In genomic region chrX:140520146-140521102, GRCm38 (mm10) we compare ENCODE assay signal across 8 mouse cellular contexts.
A peak's percentile ranks its signal among the peaks of the same experiment; 100 is the strongest.
DNase-seq lines count a peak whose midpoint lies in the region; ATAC-seq and TF ChIP-seq lines count a peak whose summit lies in the region.

No protein-coding gene starts in this region.

- TF ChIP-seq EP300 in heart, adult 2 months (IDR thresholded peaks at IDR 0.05; ENCODE audit: insufficient read depth, low read depth, low read length) = peak; percentile 85

- intact Hi-C loops in heart, adult 2 months (cut with DNase I) = loop anchor here (1.0 to 2.0 kb wide), 2 partner anchors 9 to 22 kb away; no protein-coding TSS in a partner anchor

- no peak for TF ChIP-seq CTCF in heart, adult 2 months (IDR thresholded peaks at IDR 0.05)
- TF ChIP-seq CTCF in midbrain, postnatal 0 days (IDR thresholded peaks at IDR 0.05) = no peak

- peak overlapping the region; percentile 84 for H3K27ac ChIP-seq in embryonic facial prominence, embryonic 13.5 days
- H3K27ac ChIP-seq in heart, adult 2 months = peak overlapping the region; percentile 71
- peak overlapping the region; percentile 68 for H3K27ac ChIP-seq in limb, embryonic 15.5 days
- H3K27ac ChIP-seq in midbrain, postnatal 0 days (ENCODE audit: low read depth, low read length) = no peak overlapping the region

- peak overlapping the region; percentile 52 for H3K4me2 ChIP-seq in embryonic facial prominence, embryonic 13.5 days
- peak overlapping the region; percentile 34 for H3K4me2 ChIP-seq in limb, embryonic 15.5 days
- H3K4me2 ChIP-seq in midbrain, postnatal 0 days (ENCODE audit: low read depth, low read length, poor library complexity, severe bottlenecking) = peak overlapping the region; percentile 40

- H3K27me3 ChIP-seq in embryonic facial prominence, embryonic 13.5 days = peaks cover 36% of the 10 kb centered on the region
- H3K27me3 ChIP-seq in heart, adult 2 months (ENCODE audit: control insufficient read depth, insufficient read depth, low read length) = no peaks in the 10 kb centered on the region
- peaks cover 16% of the 10 kb centered on the region for H3K27me3 ChIP-seq in limb, embryonic 15.5 days
- peaks cover 7% of the 10 kb centered on the region; the same call in 1 of the 2 replicates for H3K27me3 ChIP-seq in midbrain, postnatal 0 days (ENCODE audit: insufficient read depth, low read length)

- H3K9me3 ChIP-seq in embryonic facial prominence, embryonic 13.5 days = no peaks in the 10 kb centered on the region
- H3K9me3 ChIP-seq in limb, embryonic 15.5 days = no peaks in the 10 kb centered on the region
- H3K9me3 ChIP-seq in midbrain, postnatal 0 days (ENCODE audit: low read length) = no peaks in the 10 kb centered on the region

- no peak overlapping the region for H3K9ac ChIP-seq in embryonic facial prominence, embryonic 13.5 days
- peak overlapping the region; percentile 54 for H3K9ac ChIP-seq in heart, adult 2 months (ENCODE audit: low read depth, low read length)
- no peak overlapping the region for H3K9ac ChIP-seq in limb, embryonic 15.5 days
- H3K9ac ChIP-seq in midbrain, postnatal 0 days (replicated peaks; ENCODE audit: low read length, poor library complexity, severe bottlenecking) = no peak overlapping the region

- peak; percentile 95 for ATAC-seq in embryonic facial prominence, embryonic 13.5 days (ENCODE audit: insufficient number of reproducible peaks, insufficient read depth, low FRiP score, low TSS enrichment, low read depth)
- peak; percentile 92 for ATAC-seq in limb, embryonic 15.5 days (ENCODE audit: insufficient number of reproducible peaks, low FRiP score, low TSS enrichment, low read depth)
- peak; percentile 87 for ATAC-seq in midbrain, postnatal 0 days (ENCODE audit: low FRiP score)

- TF ChIP-seq POLR2A in heart, adult 2 months (IDR thresholded peaks at IDR 0.05; ENCODE audit: insufficient read depth, low read depth, low read length) = peak; percentile 75

- H3K4me1 ChIP-seq in embryonic facial prominence, embryonic 13.5 days = peaks cover 6% of the 10 kb centered on the region; the same call in 1 of the 2 replicates
- peaks cover 5% of the 10 kb centered on the region for H3K4me1 ChIP-seq in heart, adult 2 months (ENCODE audit: control insufficient read depth, insufficient read depth, low read length)
- peaks cover 8% of the 10 kb centered on the region; the same call in 1 of the 2 replicates for H3K4me1 ChIP-seq in limb, embryonic 15.5 days
- H3K4me1 ChIP-seq in midbrain, postnatal 0 days (ENCODE audit: insufficient read depth, low read length) = no peaks in the 10 kb centered on the region

- 30% methylated on average over 25 of the region's 25 CpGs for WGBS in embryonic facial prominence, embryonic 13.5 days
- WGBS in heart, adult 2 months = 17% methylated on average over 25 of the region's 25 CpGs
- WGBS in limb, embryonic 15.5 days = 26% methylated on average over 25 of the region's 25 CpGs
- WGBS in midbrain, postnatal 0 days = 21% methylated on average over 25 of the region's 25 CpGs

- H3K79me2 ChIP-seq in heart, adult 2 months (replicated peaks; ENCODE audit: control insufficient read depth, insufficient read depth, low read length) = no peaks in the 10 kb centered on the region

- H3K4me3 ChIP-seq in embryonic facial prominence, embryonic 13.5 days = peak overlapping the region; percentile 24
- no peak overlapping the region for H3K4me3 ChIP-seq in heart, adult 2 months
- peak overlapping the region; percentile 7; the same call in 1 of the 2 replicates for H3K4me3 ChIP-seq in limb, embryonic 15.5 days
- H3K4me3 ChIP-seq in midbrain, postnatal 0 days (ENCODE audit: low read depth, low read length) = peak overlapping the region; percentile 2; the same call in 1 of the 2 replicates

- peak; percentile 88 for DNase-seq in layer of hippocampus, adult 11-12 months (ENCODE audit: low spot score)
- no peak for DNase-seq in layer of hippocampus, adult 9-10 months (ENCODE audit: low spot score)
- peak; percentile 91 to 95 for DNase-seq in heart, adult 2 months
- peak; percentile 96 to 97 for DNase-seq in kidney, adult 8-10 months
- peak; percentile 69 for DNase-seq in midbrain, postnatal 0 days (ENCODE audit: low spot score)
- peak; percentile 57 to 85 for DNase-seq in spleen, postnatal 10 days (ENCODE audit: low spot score in 2 of 2)

- H3K36me3 ChIP-seq in embryonic facial prominence, embryonic 13.5 days = no peaks in the 10 kb centered on the region
- peaks cover 3% of the 10 kb centered on the region; the same call in 1 of the 2 replicates for H3K36me3 ChIP-seq in heart, adult 2 months (ENCODE audit: control insufficient read depth, insufficient read depth, low read length)
- no peaks in the 10 kb centered on the region for H3K36me3 ChIP-seq in limb, embryonic 15.5 days
- H3K36me3 ChIP-seq in midbrain, postnatal 0 days (ENCODE audit: insufficient read depth, low read length) = no peaks in the 10 kb centered on the region
